Mouse (Mus musculus): Measurements from ENCODE around the gene Usp10. TPM values are rescaled to one million over a fixed set of nuclear protein-coding genes. Genes with fewer than 3 reads are reported as not detected.

Gene Usp10
- total and polyA plus RNA-seq, 3 experiments = 80.0 to 161 (median 152) TPM

DNA sequence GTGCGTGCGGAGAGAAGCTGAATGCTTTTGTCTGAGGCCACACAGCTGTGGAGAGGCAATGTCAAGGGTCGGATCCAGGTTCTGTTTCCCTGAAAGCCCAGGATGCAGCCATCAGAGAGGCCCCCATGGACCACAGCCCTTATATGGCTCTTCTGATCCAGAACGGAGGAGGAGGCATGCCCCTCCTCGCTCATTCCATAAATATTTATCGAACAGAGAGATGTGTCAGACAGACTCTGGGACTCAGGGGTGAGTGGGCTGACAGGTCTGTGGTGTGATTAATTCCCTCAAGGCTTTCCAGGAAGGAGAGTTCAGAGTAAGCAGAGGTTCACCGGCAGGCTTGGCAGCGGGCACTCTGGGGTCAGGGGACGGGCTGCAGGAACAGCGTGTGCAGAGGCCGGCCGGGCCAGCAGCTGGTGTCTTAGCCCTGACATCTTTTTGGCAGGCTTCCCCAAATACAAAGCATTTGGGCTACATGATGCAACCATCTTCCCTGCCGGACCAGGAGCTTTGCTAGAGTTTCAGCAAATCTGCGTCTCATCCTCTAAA lies 94.1 kb downstream of the Usp10 start:
- H3K9me3 ChIP-seq (replicated peaks; ENCODE audit: low read length) = no peaks in the 10 kb centered on the region
- no peak for TF ChIP-seq MAX (IDR thresholded peaks at IDR 0.05; ENCODE audit: low read length)
- no peak for TF ChIP-seq EP300 (IDR thresholded peaks at IDR 0.05; ENCODE audit: low read length)
- no peak for TF ChIP-seq MXI1 (IDR thresholded peaks at IDR 0.05; ENCODE audit: low read depth, low read length)
- no peak for TF ChIP-seq ZKSCAN1 (IDR thresholded peaks at IDR 0.05; ENCODE audit: borderline replicate concordance, low read depth, low read length)
- TF ChIP-seq PAX5 (IDR thresholded peaks at IDR 0.05; ENCODE audit: low read length) = no peak
- TF ChIP-seq MAFK (IDR thresholded peaks at IDR 0.05; ENCODE audit: insufficient replicate concordance, low read length) = no peak
- no peak for TF ChIP-seq CTCF (conservative IDR thresholded peaks at IDR 0.05 in 1 of 2, IDR thresholded peaks at IDR 0.05 in 1 of 2; ENCODE audit: low read depth in 2 of 2, low read length in 2 of 2)
- no peak for TF ChIP-seq UBTF (IDR thresholded peaks at IDR 0.05; ENCODE audit: low read depth, low read length)
- no peak for TF ChIP-seq BHLHE40 (IDR thresholded peaks at IDR 0.05; ENCODE audit: low read depth, low read length)
- dilution Hi-C loops (cut with MboI; ENCODE audit: extremely low pct_ligation_motif_present, extremely low pct_unique_long_range_greater_than_20kb, low sequenced_read_pairs) = no loop called here
- H3K36me3 ChIP-seq (replicated peaks in 1 of 2; ENCODE audit: control insufficient read depth in 1 of 2, insufficient read depth in 1 of 2, low read length in 1 of 2) = no peaks in the 10 kb centered on the region
- H3K9ac ChIP-seq (ENCODE audit: insufficient read depth, low read depth) = no peak overlapping the region
- H3K27me3 ChIP-seq (replicated peaks) = peaks cover 71% of the 10 kb centered on the region
- in situ Hi-C loops (cut with MboI; ENCODE audit: low pct_ligation_motif_present, low pct_unique_long_range_greater_than_20kb, low sequenced_read_pairs) = no loop called here
- no peaks in the 10 kb centered on the region for H3K4me1 ChIP-seq (ENCODE audit: control insufficient read depth in 1 of 2, insufficient read depth in 2 of 2)
- H3K27ac ChIP-seq (ENCODE audit: insufficient read depth, low read depth) = no peak overlapping the region
- no peak overlapping the region for H3K4me3 ChIP-seq (replicated peaks in 1 of 3; ENCODE audit: low read depth in 2 of 3, low read length in 2 of 3, poor library complexity in 1 of 3)
- H3K4me2 ChIP-seq (ENCODE audit: insufficient read depth, low read depth, poor library complexity, severe bottlenecking) = no peak overlapping the region
- no peak for DNase-seq (ENCODE audit: extremely low read depth)
- H3K79me2 ChIP-seq (replicated peaks; ENCODE audit: control insufficient read depth, extremely low read depth, insufficient read depth, poor library complexity, severe bottlenecking) = no peaks in the 10 kb centered on the region

DNA sequence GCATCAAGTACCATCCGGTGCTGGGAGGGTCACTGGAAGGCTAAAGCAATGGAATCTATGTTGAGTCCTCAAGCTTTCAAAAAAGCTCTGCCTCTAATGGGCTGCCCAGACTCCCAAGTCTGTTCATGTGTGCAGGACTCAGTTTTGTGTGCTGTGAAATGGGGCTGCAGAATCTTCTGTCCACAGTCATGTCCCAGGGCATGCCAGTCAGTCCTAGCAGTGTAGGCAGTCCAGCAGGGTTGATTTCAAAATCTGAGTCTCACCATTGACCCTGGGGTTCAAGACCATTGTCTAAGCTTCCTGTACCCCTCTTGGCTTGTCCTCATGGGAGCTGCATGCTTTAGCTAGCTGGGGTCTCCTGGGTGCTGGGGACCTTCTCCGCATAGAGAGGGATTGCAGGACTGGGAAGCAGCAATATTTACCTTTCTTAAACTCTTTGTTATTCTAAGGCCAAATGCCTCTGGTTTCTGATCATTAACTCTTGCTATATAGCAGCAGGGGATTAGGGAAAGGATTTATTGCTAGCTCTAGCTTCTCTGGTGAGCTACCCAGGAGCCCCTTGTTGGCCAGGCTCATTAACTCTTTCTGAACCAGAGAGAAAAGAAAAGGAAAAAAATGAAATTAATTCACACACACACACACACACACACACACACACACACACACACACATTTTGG lies 94.7 kb downstream of the Usp10 start:
- H3K36me3 ChIP-seq (replicated peaks in 1 of 2; ENCODE audit: control insufficient read depth in 1 of 2, insufficient read depth in 1 of 2, low read length in 1 of 2) = no peaks in the 10 kb centered on the region
- H3K4me2 ChIP-seq (ENCODE audit: insufficient read depth, low read depth, poor library complexity, severe bottlenecking) = no peak overlapping the region
- no peak overlapping the region for H3K4me3 ChIP-seq (replicated peaks in 1 of 3; ENCODE audit: low read depth in 2 of 3, low read length in 2 of 3, poor library complexity in 1 of 3)
- peaks cover 77% of the 10 kb centered on the region for H3K27me3 ChIP-seq (replicated peaks)
- no peaks in the 10 kb centered on the region for H3K9me3 ChIP-seq (replicated peaks; ENCODE audit: low read length)
- TF ChIP-seq ZKSCAN1 (IDR thresholded peaks at IDR 0.05; ENCODE audit: borderline replicate concordance, low read depth, low read length) (no peak), POLR2AphosphoS2 (IDR thresholded peaks at IDR 0.05; ENCODE audit: low read depth, low read length) (no peak), JUND (conservative IDR thresholded peaks at IDR 0.05; ENCODE audit: low read depth, low read length) (no peak), CHD1 (IDR thresholded peaks at IDR 0.05; ENCODE audit: low read depth, low read length) (no peak), NRF1 (IDR thresholded peaks at IDR 0.05; ENCODE audit: low read depth, low read length) (no peak), CTCF (conservative IDR thresholded peaks at IDR 0.05 in 1 of 2, IDR thresholded peaks at IDR 0.05 in 1 of 2; ENCODE audit: low read depth in 2 of 2, low read length in 2 of 2) (no peak), BHLHE40 (IDR thresholded peaks at IDR 0.05; ENCODE audit: low read depth, low read length) (no peak), GABPA (IDR thresholded peaks at IDR 0.05; ENCODE audit: insufficient replicate concordance, low read depth, low read length) (no peak), E2F4 (IDR thresholded peaks at IDR 0.05; ENCODE audit: insufficient replicate concordance, low read depth, low read length) (no peak), HCFC1 (IDR thresholded peaks at IDR 0.05; ENCODE audit: low read depth, low read length) (no peak), MAFK (IDR thresholded peaks at IDR 0.05; ENCODE audit: insufficient replicate concordance, low read length) (no peak), PAX5 (IDR thresholded peaks at IDR 0.05; ENCODE audit: low read length) (no peak), ZNF384 (IDR thresholded peaks at IDR 0.05; ENCODE audit: low read depth, low read length) (no peak), TCF12 (IDR thresholded peaks at IDR 0.05; ENCODE audit: low read depth, low read length) (no peak), USF2 (conservative IDR thresholded peaks at IDR 0.05; ENCODE audit: low read depth, low read length) (no peak)
- H3K79me2 ChIP-seq (replicated peaks; ENCODE audit: control insufficient read depth, extremely low read depth, insufficient read depth, poor library complexity, severe bottlenecking) = no peaks in the 10 kb centered on the region
- in situ Hi-C loops (cut with MboI; ENCODE audit: low pct_ligation_motif_present, low pct_unique_long_range_greater_than_20kb, low sequenced_read_pairs) = no loop called here
- H3K9ac ChIP-seq (ENCODE audit: insufficient read depth, low read depth) = no peak overlapping the region
- dilution Hi-C loops (cut with MboI; ENCODE audit: extremely low pct_ligation_motif_present, extremely low pct_unique_long_range_greater_than_20kb, low sequenced_read_pairs) = no loop called here
- DNase-seq (ENCODE audit: extremely low read depth) = no peak
- H3K4me1 ChIP-seq (ENCODE audit: control insufficient read depth in 1 of 2, insufficient read depth in 2 of 2) = no peaks in the 10 kb centered on the region
- H3K27ac ChIP-seq (ENCODE audit: insufficient read depth, low read depth) = no peak overlapping the region

Measured in CH12.LX (cell line).